Mouse (Mus musculus) left cerebral cortex, adult 8-10 months (tissue): Measurements from ENCODE around the gene Nrsn2. TPM values are rescaled to one million over a fixed set of nuclear protein-coding genes. Genes with fewer than 3 reads are reported as not detected.

Source experiments
- total RNA-seq, 4 experiments: library from RNA; stranded (reverse); gene quantifications; 2 replicates each; pipeline ENCODE4 v1.2.4; 2022

Nrsn2 gene
- total RNA-seq, 4 experiments from 2014 or later: 112 to 125 (median 120) TPM

Other genes starting within 250 kb of the Nrsn2 start
- gene Tcf15, start 233.1 kb downstream of the Nrsn2 start, total RNA-seq: 1 to 10 TPM in 2 of 4 experiments, under 1 TPM in 2; 0.91 to 1.5 (median 1.0) TPM
- 100 to 1,000 TPM in 3 of 4 experiments, 10 to 100 TPM in 1; 95.7 to 112 (median 101) TPM for gene Csnk2a1, start 149.8 kb downstream of the Nrsn2 start, total RNA-seq
- gene Tbc1d20, start 82.8 kb downstream of the Nrsn2 start, total RNA-seq: 10 to 100 TPM; 52.5 to 56.3 (median 55.9) TPM
- gene Rbck1, start 44.0 kb downstream of the Nrsn2 start, total RNA-seq: 100 to 1,000 TPM; 105 to 110 (median 105) TPM
- gene Trib3, start 32.6 kb downstream of the Nrsn2 start, total RNA-seq: 1 to 10 TPM in 3 of 4 experiments, under 1 TPM in 1; 0.84 to 2.1 (median 1.5) TPM
- 10 to 100 TPM; 12.9 to 15.4 (median 14.3) TPM for gene Sox12, start 21.4 kb upstream of the Nrsn2 start, total RNA-seq
- gene Zcchc3, start 38.4 kb upstream of the Nrsn2 start, total RNA-seq: 10 to 100 TPM in 3 of 4 experiments, 1 to 10 TPM in 1; 9.6 to 11.2 (median 10.9) TPM
- 1 to 10 TPM; 2.0 to 3.7 (median 2.7) TPM for gene 6820408C15Rik, start 38.9 kb upstream of the Nrsn2 start, total RNA-seq
- gene Defb23, start 88.0 kb upstream of the Nrsn2 start, total RNA-seq: not detected
- gene Defb20, start 100.4 kb upstream of the Nrsn2 start, total RNA-seq: not detected
- not detected for gene Defb22, start 113.5 kb upstream of the Nrsn2 start, total RNA-seq
- not detected for gene Defb26, start 135.1 kb upstream of the Nrsn2 start, total RNA-seq
- not detected for gene Defb28, start 141.6 kb upstream of the Nrsn2 start, total RNA-seq
- not detected for gene Defb29, start 163.5 kb upstream of the Nrsn2 start, total RNA-seq
- gene Gm17416, start 192.7 kb upstream of the Nrsn2 start, total RNA-seq: not detected
- not detected for gene Defb21, start 196.1 kb upstream of the Nrsn2 start, total RNA-seq
- not detected for gene Defb19, start 203.7 kb upstream of the Nrsn2 start, total RNA-seq
- not detected for gene Defb45, start 222.8 kb upstream of the Nrsn2 start, total RNA-seq
- gene Defb36, start 227.7 kb upstream of the Nrsn2 start, total RNA-seq: not detected
- not detected for gene Defb25, start 246.4 kb upstream of the Nrsn2 start, total RNA-seq